Comparison of ENCODE assay signal across 28 mouse cellular contexts in genomic region chr12:53631315-53632106, GRCm38 (mm10).
DNase-seq lines count a peak whose midpoint lies in the region; ATAC-seq and TF ChIP-seq lines count a peak whose summit lies in the region.
"Had no signal": no experiment of that assay in that cellular context is flagged by ENCODE, and none has a peak within 500 bp of the region (broad histone marks: within the 10 kb centered on the region; RNA-seq: fewer than 3 reads in every experiment).

No protein-coding gene starts in this region.

- H3K27me3 ChIP-seq in heart, embryonic 13.5 days (replicated peaks) = no peaks in the 10 kb centered on the region
- H3K27me3 ChIP-seq in heart, adult 2 months (ENCODE audit: control insufficient read depth, insufficient read depth, low read length) = no peaks in the 10 kb centered on the region
- no peaks in the 10 kb centered on the region for H3K27me3 ChIP-seq in C2C12 (ENCODE audit: control insufficient read depth, insufficient read depth, insufficient read length)
- H3K27me3 ChIP-seq: heart, embryonic 15.5 days; limb, embryonic 15.5 days; liver, embryonic 13.5 days; megakaryocyte, embryonic 14.5 days; neural tube, embryonic 12.5 days; stomach, embryonic 15.5 days had no signal

- H3K4me2 ChIP-seq in heart, embryonic 13.5 days = no peak overlapping the region
- H3K4me2 ChIP-seq: heart, embryonic 15.5 days; limb, embryonic 15.5 days; liver, embryonic 13.5 days; neural tube, embryonic 12.5 days; stomach, embryonic 15.5 days had no signal

- intact Hi-C loops in heart, adult 2 months (cut with DNase I) = no loop called here

- TF ChIP-seq POLR2A in heart, adult 2 months (IDR thresholded peaks at IDR 0.05; ENCODE audit: insufficient read depth, low read depth, low read length) = no peak

- H3K4me1 ChIP-seq in heart, embryonic 13.5 days = peaks cover 29% of the 10 kb centered on the region
- no peaks in the 10 kb centered on the region for H3K4me1 ChIP-seq in heart, adult 2 months (ENCODE audit: control insufficient read depth, insufficient read depth, low read length)
- H3K4me1 ChIP-seq: limb, embryonic 15.5 days; liver, embryonic 13.5 days; megakaryocyte, embryonic 14.5 days; stomach, embryonic 15.5 days had no signal

- no peaks in the 10 kb centered on the region for H3K79me3 ChIP-seq in C2C12 (ENCODE audit: low read depth)

- no peak for TF ChIP-seq CTCF in heart, adult 2 months (IDR thresholded peaks at IDR 0.05)
- TF ChIP-seq CTCF in C2C12 (IDR thresholded peaks at IDR 0.05; ENCODE audit: control insufficient read depth, insufficient read depth, insufficient read length) = no peak

- no peaks in the 10 kb centered on the region for H3K36me3 ChIP-seq in heart, embryonic 13.5 days
- no peaks in the 10 kb centered on the region for H3K36me3 ChIP-seq in heart, adult 2 months (ENCODE audit: control insufficient read depth, insufficient read depth, low read length)
- no peaks in the 10 kb centered on the region for H3K36me3 ChIP-seq in C2C12 (ENCODE audit: control insufficient read depth, insufficient read depth)
- H3K36me3 ChIP-seq: heart, embryonic 15.5 days; limb, embryonic 10.5 days; limb, embryonic 15.5 days; liver, embryonic 13.5 days; neural tube, embryonic 12.5 days; stomach, embryonic 15.5 days had no signal

- no peaks in the 10 kb centered on the region for H3K9me3 ChIP-seq in heart, embryonic 13.5 days
- H3K9me3 ChIP-seq: heart, embryonic 15.5 days; limb, embryonic 10.5 days; limb, embryonic 15.5 days; liver, embryonic 13.5 days; megakaryocyte, embryonic 14.5 days; neural tube, embryonic 12.5 days; stomach, embryonic 15.5 days had no signal

- no peak for ATAC-seq in heart, embryonic 13.5 days (ENCODE audit: extremely low read depth, insufficient number of reproducible peaks, low FRiP score, low TSS enrichment)
- ATAC-seq: activated CD4-positive, CD25-positive, alpha-beta regulatory T cell, adult 4 months; hindbrain, embryonic 16.5 days; lung, postnatal 0 days had no signal

- no peak for TF ChIP-seq EP300 in heart, adult 2 months (IDR thresholded peaks at IDR 0.05; ENCODE audit: insufficient read depth, low read depth, low read length)

- H3K4me3 ChIP-seq in heart, embryonic 13.5 days = no peak overlapping the region
- no peak overlapping the region for H3K4me3 ChIP-seq in heart, adult 2 months
- H3K4me3 ChIP-seq in C2C12 (ENCODE audit: insufficient read depth, poor library complexity, severe bottlenecking) = no peak overlapping the region
- H3K4me3 ChIP-seq: erythroblast, embryonic 14.5 days; gastrocnemius, adult 2 months; heart, embryonic 15.5 days; limb, embryonic 10.5 days; limb, embryonic 15.5 days; liver, embryonic 13.5 days; megakaryocyte, embryonic 14.5 days; myocyte; neural tube, embryonic 12.5 days; stomach, embryonic 15.5 days had no signal

- H3K27ac ChIP-seq in heart, embryonic 13.5 days (replicated peaks) = 0 out of 2 replicates have a peak overlapping the region, but pooled peaks have one; percentile 16
- no peak overlapping the region for H3K27ac ChIP-seq in heart, adult 2 months
- H3K27ac ChIP-seq: gastrocnemius, adult 2 months; heart, embryonic 15.5 days; limb, embryonic 10.5 days; limb, embryonic 15.5 days; liver, embryonic 13.5 days; neural tube, embryonic 12.5 days; stomach, embryonic 15.5 days had no signal

- DNase-seq in heart, adult 2 months = no peak
- peak; percentile 5 for DNase-seq in 3134 (ENCODE audit: extremely low read depth, insufficient read length, low spot score)
- peak; percentile 7 for DNase-seq in fibroblast of lung, adult 2 months (ENCODE audit: low read depth)
- DNase-seq in ovary, postnatal 10 days (ENCODE audit: low spot score) = no peak
- DNase-seq in urinary bladder, postnatal 14 days (ENCODE audit: low spot score) = no peak
- DNase-seq: adrenal gland, adult 2 months; adrenal gland, postnatal 36 days; cerebellum, adult 2 months; cerebellum, postnatal 14 days; gastrocnemius, adult 2 months; kidney, adult 2 months; kidney, postnatal 36 days; liver, embryonic 13.5 days; lung, adult 18-20 months; right cerebral cortex, postnatal 14 days had no signal

- H3ac ChIP-seq in C2C12 (ENCODE audit: control insufficient read depth, insufficient read length, low read depth) = no peak overlapping the region

- no peak overlapping the region for H3K9ac ChIP-seq in heart, embryonic 13.5 days
- no peak overlapping the region for H3K9ac ChIP-seq in heart, adult 2 months (ENCODE audit: low read depth, low read length)
- H3K9ac ChIP-seq: heart, embryonic 15.5 days; limb, embryonic 15.5 days; liver, embryonic 13.5 days; neural tube, embryonic 12.5 days; stomach, embryonic 15.5 days had no signal

- H3K79me2 ChIP-seq in heart, adult 2 months (replicated peaks; ENCODE audit: control insufficient read depth, insufficient read depth, low read length) = no peaks in the 10 kb centered on the region
- H3K79me2 ChIP-seq in C2C12 (ENCODE audit: control insufficient read depth, insufficient read depth) = no peaks in the 10 kb centered on the region

- WGBS in heart, embryonic 13.5 days = 79% methylated on average over 4 of the region's 4 CpGs
- 87% methylated on average over 4 of the region's 4 CpGs for WGBS in heart, adult 2 months

TF ChIP-seq in C2C12, 6 proteins besides CTCF, POLR2A, EP300 and RAD21:
- TF ChIP-seq MYOG (IDR thresholded peaks at IDR 0.05; ENCODE audit: control insufficient read depth, extremely low read depth, insufficient read length) = no peak
- peak; percentile 31 for TF ChIP-seq USF1 (IDR thresholded peaks at IDR 0.05; ENCODE audit: low read depth)
- no peak for TF ChIP-seq FOSL1 (IDR thresholded peaks at IDR 0.05; ENCODE audit: insufficient read depth, low read length, poor library complexity, severe bottlenecking)
- TF ChIP-seq CEBPB (IDR thresholded peaks at IDR 0.05; ENCODE audit: low read depth) = no peak
- no peak for TF ChIP-seq MAX (IDR thresholded peaks at IDR 0.05)
- no peak for TF ChIP-seq MYOD1 (IDR thresholded peaks at IDR 0.05; ENCODE audit: control insufficient read depth, insufficient read length, low read depth)

Comparison
In these comparisons a context has a peak if more than half of its experiments do, and no peak if none do; other contexts are left out.
1. DNase-seq: peak in 3134 (single experiment) and fibroblast of lung, adult 2 months (single experiment); none in heart, adult 2 months (0 of 2), ovary, postnatal 10 days (single experiment) and urinary bladder, postnatal 14 days (single experiment).